Mouse (Mus musculus) intestine, embryonic 14.5 days (tissue): ENCODE results near the gene Nacad. TPM values are rescaled to one million over a fixed set of nuclear protein-coding genes. Genes with fewer than 3 reads are reported as not detected.

ENCODE experiments used
- ATAC-seq: fragments of 200-750 bp; cut with Nextera tagmentation; replicated peaks from 2 replicates; pipeline ENCODE4 v1.8.0; 2017; ENCODE audit warnings: low read depth, moderate number of reproducible peaks, moderate TSS enrichment, moderate library complexity; ENCODE audit not compliant: low FRiP score, low TSS enrichment
- DNase-seq: peaks from one replicate; pipeline ENCODE4 v3.0.0-alpha.2; 2018; ENCODE audit warnings: low spot score
- H3K27ac ChIP-seq: fragments of 300-500 bp; sonication (generic); 2 replicates; pipeline ENCODE4 v1.5.1; 2014; ENCODE audit warnings: low read depth, mild to moderate bottlenecking, control low read depth
- H3K27me3 ChIP-seq: fragments of 300-500 bp; sonication (generic); replicated peaks from 2 replicates; pipeline ENCODE4 v1.6.1; 2014; ENCODE audit warnings: low read length, control low read depth; ENCODE audit not compliant: control insufficient read depth, insufficient read depth
- H3K36me3 ChIP-seq: fragments of 300-500 bp; sonication (generic); 2 replicates; pipeline ENCODE4 v1.6.1; 2014; ENCODE audit warnings: low read length, control low read depth; ENCODE audit not compliant: control insufficient read depth, insufficient read depth
- H3K4me1 ChIP-seq: fragments of 300-500 bp; sonication (generic); replicated peaks from 2 replicates; pipeline ENCODE4 v1.6.1; 2014; ENCODE audit warnings: low read length, control low read depth, mixed read lengths; ENCODE audit not compliant: control insufficient read depth, insufficient read depth
- H3K4me2 ChIP-seq: fragments of 300-500 bp; sonication (generic); 2 replicates; pipeline ENCODE4 v1.6.1; 2014; ENCODE audit warnings: low read length
- H3K4me3 ChIP-seq: fragments of 300-500 bp; sonication (generic); 2 replicates; pipeline ENCODE4 v1.5.1; 2014; ENCODE audit warnings: low read depth, low read length, control low read depth, mixed read lengths
- H3K9ac ChIP-seq: fragments of 300-500 bp; sonication (generic); 2 replicates; pipeline ENCODE4 v1.6.1; 2014; ENCODE audit warnings: mild to moderate bottlenecking, low read length
- H3K9me3 ChIP-seq: fragments of 300-500 bp; sonication (generic); 2 replicates; pipeline ENCODE4 v1.6.1; 2016; ENCODE audit warnings: low read length, control low read depth; ENCODE audit not compliant: control insufficient read depth
- whole genome bisulfite sequencing: fragments of 180-500 bp; shearing (Covaris S2); extraction: QIAGEN DNeasy Blood & Tissue Kit; methylation state at CpG from one replicate; pipeline ENCODE4 v1.1.7; 2014; 5-methylcytosine and 5-hydroxymethylcytosine counted together
- polyA plus RNA-seq: library from polyadenylated mRNA; unstranded; fragments of >200 nt; fragmentation: Nextera tagmentation; extraction: Ambion mirVana; gene quantifications from 2 replicates; pipeline ENCODE4 v1.2.1, GENCODE M21; 2014

Gene Nacad
- polyA plus RNA-seq, 1 experiment from 2014 or later, result 9.0 TPM

GRCm38 (mm10) chr11:6580065-6580750 lies 25.6 kb downstream of the Nacad start:
- Histone ChIP-seq H3K4me2 (no peak overlapping the region), H3K9ac (no peak overlapping the region), H3K27ac (no peak overlapping the region), H3K4me1 (no peaks in the 10 kb centered on the region), H3K27me3 (no peaks in the 10 kb centered on the region), H3K4me3 (no peak overlapping the region), H3K36me3 (peaks cover 21% of the 10 kb centered on the region), H3K9me3 (no peaks in the 10 kb centered on the region)
- 72% methylated on average over 4 of the region's 4 CpGs for WGBS
- ATAC-seq, result no peak
- no peak for DNase-seq

DNA sequence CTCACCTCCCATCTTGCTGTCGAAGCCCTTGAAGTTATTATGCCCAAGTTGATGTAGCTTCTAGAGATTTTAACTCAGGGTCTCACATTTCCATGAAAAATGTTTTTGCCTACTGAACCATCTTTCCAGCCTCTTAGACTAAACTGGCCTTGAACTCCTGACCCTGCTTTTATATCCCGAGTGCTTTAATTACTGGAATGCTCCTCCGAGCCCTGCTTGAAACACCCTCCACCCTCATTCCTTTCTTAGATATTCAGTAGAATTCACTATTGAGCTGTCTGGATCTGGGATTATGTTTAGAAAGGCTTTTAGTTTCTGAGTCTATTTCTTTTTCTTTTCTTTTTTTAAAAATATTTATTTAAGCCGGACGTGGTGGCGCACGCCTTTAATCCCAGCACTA lies 26.5 kb downstream of the Nacad start:
- H3K9ac ChIP-seq, result no peak overlapping the region
- no peak for ATAC-seq
- H3K4me1 ChIP-seq, result no peaks in the 10 kb centered on the region
- H3K36me3 ChIP-seq, result peaks cover 16% of the 10 kb centered on the region
- 88% methylated on average over 7 of the region's 7 CpGs for WGBS
- H3K4me3 ChIP-seq, result no peak overlapping the region
- no peaks in the 10 kb centered on the region for H3K9me3 ChIP-seq
- no peak overlapping the region for H3K27ac ChIP-seq
- H3K27me3 ChIP-seq, result no peaks in the 10 kb centered on the region
- no peak for DNase-seq
- H3K4me2 ChIP-seq, result no peak overlapping the region

GRCm38 (mm10) chr11:6576151-6576550 lies 29.7 kb downstream of the Nacad start:
- H3K27ac ChIP-seq, result no peak overlapping the region
- H3K9me3 ChIP-seq, result no peaks in the 10 kb centered on the region
- DNase-seq (no peak), ATAC-seq (no peak)
- WGBS, result 92% methylated on average over 3 of the region's 3 CpGs
- H3K9ac ChIP-seq, result no peak overlapping the region
- H3K4me2 ChIP-seq, result no peak overlapping the region
- no peaks in the 10 kb centered on the region for H3K27me3 ChIP-seq
- peaks cover 39% of the 10 kb centered on the region for H3K36me3 ChIP-seq
- no peaks in the 10 kb centered on the region for H3K4me1 ChIP-seq
- no peak overlapping the region for H3K4me3 ChIP-seq

GRCm38 (mm10) chr11:6569410-6569777 lies 36.5 kb downstream of the Nacad start:
- H3K9ac ChIP-seq, result no peak overlapping the region
- WGBS, result 61% methylated on average over 3 of the region's 3 CpGs
- ATAC-seq (no peak), DNase-seq (no peak)
- peaks cover 33% of the 10 kb centered on the region for H3K36me3 ChIP-seq
- no peaks in the 10 kb centered on the region for H3K27me3 ChIP-seq
- H3K4me1 ChIP-seq, result peaks cover 10% of the 10 kb centered on the region
- H3K4me3 ChIP-seq, result no peak overlapping the region
- no peak overlapping the region for H3K4me2 ChIP-seq
- no peaks in the 10 kb centered on the region for H3K9me3 ChIP-seq
- no peak overlapping the region for H3K27ac ChIP-seq

DNA sequence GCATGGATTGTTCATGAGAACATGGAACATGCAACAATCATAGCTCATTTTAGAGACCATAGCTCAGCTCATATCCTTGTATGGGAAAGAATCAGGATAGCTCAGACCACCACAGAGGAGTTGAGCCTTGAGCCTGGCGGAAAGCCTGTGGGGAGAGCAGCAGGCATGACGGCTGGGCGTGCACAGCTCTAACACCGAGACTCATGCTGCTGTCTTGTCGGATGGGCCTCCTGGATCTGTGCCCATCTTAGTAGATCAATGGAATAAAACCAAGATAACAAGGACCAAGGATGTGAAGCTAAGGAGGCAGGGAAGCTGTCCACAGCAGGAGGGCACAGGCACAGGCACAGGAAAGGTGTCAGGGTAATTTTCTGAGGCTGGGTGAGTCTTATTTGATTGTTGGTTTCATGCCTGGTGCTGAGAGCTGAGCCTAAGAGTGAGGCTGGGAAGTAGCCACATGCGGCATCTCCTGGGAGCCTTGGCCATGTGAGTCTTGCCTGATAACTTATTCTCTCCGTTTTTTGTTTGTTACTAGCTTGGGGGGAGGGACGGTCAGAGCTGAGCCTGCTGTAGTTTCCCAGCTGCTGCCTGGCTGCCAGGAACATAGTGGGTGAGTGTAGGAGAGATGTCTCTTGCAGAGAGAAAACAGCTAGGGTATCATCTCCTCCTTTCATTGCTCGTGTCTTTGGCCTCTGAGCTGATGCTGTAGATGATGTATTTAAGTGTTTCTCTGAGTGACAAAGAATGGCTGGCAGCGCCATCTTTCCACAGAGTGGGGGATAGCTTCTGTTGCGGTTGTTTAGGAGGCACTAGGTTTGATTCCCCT lies 37.1 kb downstream of the Nacad start:
- peaks cover 10% of the 10 kb centered on the region for H3K4me1 ChIP-seq
- H3K4me2 ChIP-seq, result no peak overlapping the region
- no peaks in the 10 kb centered on the region for H3K27me3 ChIP-seq
- H3K9ac ChIP-seq, result 0 out of 2 replicates have a peak overlapping the region, but pooled peaks have one; percentile 14
- H3K36me3 ChIP-seq, result peaks cover 31% of the 10 kb centered on the region
- 64% methylated on average over 11 of the region's 11 CpGs for WGBS
- DNase-seq (no peak), ATAC-seq (no peak)
- H3K27ac ChIP-seq, result peak overlapping the region; percentile 10; the same call in 1 of the 2 replicates
- no peaks in the 10 kb centered on the region for H3K9me3 ChIP-seq
- H3K4me3 ChIP-seq, result no peak overlapping the region

- 88% methylated on average over 8 of the region's 8 CpGs for WGBS
- Histone ChIP-seq H3K4me2 (no peak overlapping the region), H3K9me3 (no peaks in the 10 kb centered on the region), H3K4me3 (no peak overlapping the region), H3K36me3 (peaks cover 28% of the 10 kb centered on the region), H3K4me1 (peaks cover 10% of the 10 kb centered on the region), H3K27me3 (no peaks in the 10 kb centered on the region), H3K27ac (no peak overlapping the region), H3K9ac (no peak overlapping the region)
- no peak for DNase-seq
- ATAC-seq, result no peak
Observed at GRCm38 (mm10) chr11:6567951-6568350, 37.9 kb downstream of the Nacad start.

DNA sequence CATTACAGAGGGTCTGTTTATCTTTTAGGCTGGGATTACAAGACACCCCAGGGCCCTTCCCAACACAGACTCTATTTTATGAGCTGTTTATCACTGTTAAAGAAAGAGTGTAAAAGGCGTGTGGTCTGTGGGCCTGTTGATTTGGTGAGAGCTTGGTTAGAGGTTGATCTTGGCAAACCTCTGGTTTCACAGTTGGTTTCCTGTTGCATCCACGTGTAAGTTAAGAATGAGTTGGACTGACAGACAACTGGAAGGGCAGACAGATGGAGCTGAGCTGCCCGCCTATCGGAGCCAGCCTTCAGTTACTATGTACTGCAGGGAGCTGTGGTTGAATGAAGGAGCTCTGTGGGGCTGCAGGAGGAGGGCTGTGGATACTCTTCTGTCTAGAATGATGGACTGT lies 39.4 kb downstream of the Nacad start:
- Histone ChIP-seq H3K27me3 (no peaks in the 10 kb centered on the region), H3K27ac (no peak overlapping the region), H3K4me1 (peaks cover 13% of the 10 kb centered on the region), H3K9ac (no peak overlapping the region), H3K4me2 (no peak overlapping the region), H3K36me3 (peaks cover 17% of the 10 kb centered on the region; the same call in 1 of the 2 replicates), H3K4me3 (no peak overlapping the region), H3K9me3 (no peaks in the 10 kb centered on the region)
- WGBS, result 73% methylated on average over 4 of the region's 4 CpGs
- ATAC-seq (no peak), DNase-seq (no peak)

GRCm38 (mm10) chr11:6563201-6563600 lies 42.7 kb downstream of the Nacad start:
- H3K9ac ChIP-seq, result no peak overlapping the region
- no peak overlapping the region for H3K4me3 ChIP-seq
- H3K27me3 ChIP-seq, result no peaks in the 10 kb centered on the region
- 86% methylated on average over 4 of the region's 4 CpGs for WGBS
- peaks cover 5% of the 10 kb centered on the region; the same call in 1 of the 2 replicates for H3K4me1 ChIP-seq
- no peaks in the 10 kb centered on the region for H3K9me3 ChIP-seq
- H3K27ac ChIP-seq, result no peak overlapping the region
- no peak overlapping the region for H3K4me2 ChIP-seq
- DNase-seq (no peak), ATAC-seq (no peak)
- H3K36me3 ChIP-seq, result 0 out of 2 replicates have a peak, but pooled peaks cover 6% of the 10 kb centered on the region
